Mouse (Mus musculus): Measurements from ENCODE around the gene Ppp1r18.

- TF ChIP-seq CTCF (IDR thresholded peaks at IDR 0.05; ENCODE audit: borderline replicate concordance, extremely low read depth, insufficient read depth, insufficient read length) (no peak), POLR2A (IDR thresholded peaks at IDR 0.05; ENCODE audit: borderline replicate concordance, extremely low read depth, insufficient read depth, insufficient read length, poor library complexity, severe bottlenecking) (no peak)
Measured at GRCm38 (mm10) chr17:35833239-35833751, 32.1 kb upstream of the Ppp1r18 start.
